Mouse (Mus musculus): ENCODE measurements around the gene Taf6l. TPM values are rescaled to one million over a fixed set of nuclear protein-coding genes. Genes with fewer than 3 reads are reported as not detected.

Gene Taf6l
- polyA plus RNA-seq, 1 experiment from 2014 or later: 28.4 TPM

- DNase-seq (ENCODE audit: low spot score): no peak
- H3K4me1 ChIP-seq (replicated peaks; ENCODE audit: insufficient read depth, low read length): no peaks in the 10 kb centered on the region; the same call in none of the 2 replicates
- WGBS: 74% methylated on average over 3 of the region's 3 CpGs
- H3K27me3 ChIP-seq (ENCODE audit: insufficient read depth, low read length): no peaks in the 10 kb centered on the region
- TF ChIP-seq CTCF (IDR thresholded peaks at IDR 0.05; ENCODE audit: low read depth): peak; percentile 20; the same call in 1 of the 2 replicates
- no peak overlapping the region for H3K9ac ChIP-seq (ENCODE audit: low read depth, low read length)
- H3K36me3 ChIP-seq (ENCODE audit: insufficient read depth, low read length): peaks cover 13% of the 10 kb centered on the region; the same call in 1 of the 2 replicates
- no peaks in the 10 kb centered on the region for H3K9me3 ChIP-seq (replicated peaks; ENCODE audit: low read length)
- ATAC-seq (replicated peaks; ENCODE audit: low FRiP score, low read depth): no peak
- no peak overlapping the region for H3K4me3 ChIP-seq (replicated peaks; ENCODE audit: low read depth, low read length)
- no peak overlapping the region for H3K27ac ChIP-seq
- H3K4me2 ChIP-seq (ENCODE audit: low read length): peak overlapping the region; percentile 8; the same call in 1 of the 2 replicates
Observed at GRCm38 (mm10) chr19:8817001-8817400, 30.8 kb upstream of the Taf6l start.

- peak; percentile 77 for DNase-seq (ENCODE audit: low spot score)
- H3K36me3 ChIP-seq (ENCODE audit: insufficient read depth, low read length): peaks cover 17% of the 10 kb centered on the region; the same call in 1 of the 2 replicates
Observed at GRCm38 (mm10) chr19:8815812-8816211, 29.6 kb upstream of the Taf6l start.

GRCm38 (mm10) chr19:8806810-8807209 is 20.6 kb upstream of the Taf6l start:
- Histone ChIP-seq H3K36me3 (ENCODE audit: insufficient read depth, low read length) (peaks cover 34% of the 10 kb centered on the region), H3K4me2 (ENCODE audit: low read length) (no peak overlapping the region), H3K27ac (no peak overlapping the region), H3K9ac (ENCODE audit: low read depth, low read length) (no peak overlapping the region), H3K4me1 (replicated peaks; ENCODE audit: insufficient read depth, low read length) (peaks cover 8% of the 10 kb centered on the region; the same call in 1 of the 2 replicates), H3K27me3 (ENCODE audit: insufficient read depth, low read length) (no peaks in the 10 kb centered on the region), H3K9me3 (replicated peaks; ENCODE audit: low read length) (no peaks in the 10 kb centered on the region), H3K4me3 (replicated peaks; ENCODE audit: low read depth, low read length) (no peak overlapping the region)
- TF ChIP-seq CTCF (IDR thresholded peaks at IDR 0.05; ENCODE audit: low read depth): no peak
- WGBS: 93% methylated on average over 5 of the region's 5 CpGs
- ATAC-seq (replicated peaks; ENCODE audit: low FRiP score, low read depth) (no peak), DNase-seq (ENCODE audit: low spot score) (no peak)

More at GRCm38 (mm10) chr19:8815812-8816211, 29.6 kb upstream of the Taf6l start:
- no peak overlapping the region for H3K9ac ChIP-seq (ENCODE audit: low read depth, low read length)
- H3K4me1 ChIP-seq (replicated peaks; ENCODE audit: insufficient read depth, low read length): no peaks in the 10 kb centered on the region; the same call in none of the 2 replicates
- peak; percentile 61 for TF ChIP-seq CTCF (IDR thresholded peaks at IDR 0.05; ENCODE audit: low read depth)
- H3K27me3 ChIP-seq (ENCODE audit: insufficient read depth, low read length): no peaks in the 10 kb centered on the region
- H3K9me3 ChIP-seq (replicated peaks; ENCODE audit: low read length): no peaks in the 10 kb centered on the region
- H3K27ac ChIP-seq: no peak overlapping the region
- H3K4me3 ChIP-seq (replicated peaks; ENCODE audit: low read depth, low read length): no peak overlapping the region
- ATAC-seq (replicated peaks; ENCODE audit: low FRiP score, low read depth): no peak
- 48% methylated on average over 11 of the region's 11 CpGs for WGBS
- H3K4me2 ChIP-seq (ENCODE audit: low read length): no peak overlapping the region

- Histone ChIP-seq H3K9ac (ENCODE audit: low read depth, low read length) (no peak overlapping the region), H3K27ac (no peak overlapping the region), H3K4me1 (replicated peaks; ENCODE audit: insufficient read depth, low read length) (peaks cover 8% of the 10 kb centered on the region; the same call in 1 of the 2 replicates), H3K36me3 (ENCODE audit: insufficient read depth, low read length) (peaks cover 21% of the 10 kb centered on the region; the same call in 1 of the 2 replicates), H3K4me3 (replicated peaks; ENCODE audit: low read depth, low read length) (no peak overlapping the region), H3K27me3 (ENCODE audit: insufficient read depth, low read length) (no peaks in the 10 kb centered on the region), H3K4me2 (ENCODE audit: low read length) (no peak overlapping the region), H3K9me3 (replicated peaks; ENCODE audit: low read length) (no peaks in the 10 kb centered on the region)
- DNase-seq (ENCODE audit: low spot score) (no peak), ATAC-seq (replicated peaks; ENCODE audit: low FRiP score, low read depth) (no peak)
- 93% methylated on average over 11 of the region's 11 CpGs for WGBS
- no peak for TF ChIP-seq CTCF (IDR thresholded peaks at IDR 0.05; ENCODE audit: low read depth)
Observed at GRCm38 (mm10) chr19:8803879-8804660, 17.9 kb upstream of the Taf6l start.

GRCm38 (mm10) chr19:8803204-8803780 is 17.1 kb upstream of the Taf6l start:
- Histone ChIP-seq H3K9me3 (replicated peaks; ENCODE audit: low read length) (no peaks in the 10 kb centered on the region), H3K9ac (ENCODE audit: low read depth, low read length) (0 out of 2 replicates have a peak overlapping the region, but pooled peaks have one; percentile 24), H3K36me3 (ENCODE audit: insufficient read depth, low read length) (peaks cover 17% of the 10 kb centered on the region; the same call in 1 of the 2 replicates), H3K4me1 (replicated peaks; ENCODE audit: insufficient read depth, low read length) (peaks cover 8% of the 10 kb centered on the region; the same call in 1 of the 2 replicates), H3K4me2 (ENCODE audit: low read length) (peak overlapping the region; percentile 62; the same call in 1 of the 2 replicates), H3K4me3 (replicated peaks; ENCODE audit: low read depth, low read length) (no peak overlapping the region), H3K27ac (peak overlapping the region; percentile 87; the same call in 1 of the 2 replicates), H3K27me3 (ENCODE audit: insufficient read depth, low read length) (no peaks in the 10 kb centered on the region)
- no peak for TF ChIP-seq CTCF (IDR thresholded peaks at IDR 0.05; ENCODE audit: low read depth)
- 93% methylated on average over 9 of the region's 9 CpGs for WGBS
- no peak for DNase-seq (ENCODE audit: low spot score)
- ATAC-seq (replicated peaks; ENCODE audit: low FRiP score, low read depth): no peak

GRCm38 (mm10) chr19:8802130-8802821 is 16.1 kb upstream of the Taf6l start, which contains the start of gene Zbtb3:
TSS of gene Zbtb3 (plus strand) at chr19:8802555.
- Histone ChIP-seq H3K36me3 (ENCODE audit: insufficient read depth, low read length) (peaks cover 12% of the 10 kb centered on the region; the same call in 1 of the 2 replicates), H3K9ac (ENCODE audit: low read depth, low read length) (peak within 1 kb of the TSS; percentile 60), H3K27me3 (ENCODE audit: insufficient read depth, low read length) (no peaks in the 10 kb centered on the region), H3K9me3 (replicated peaks; ENCODE audit: low read length) (no peaks in the 10 kb centered on the region), H3K4me3 (replicated peaks; ENCODE audit: low read depth, low read length) (peak within 1 kb of the TSS; percentile 60), H3K4me2 (ENCODE audit: low read length) (peak within 1 kb of the TSS; percentile 65), H3K27ac (peak within 1 kb of the TSS; percentile 87), H3K4me1 (replicated peaks; ENCODE audit: insufficient read depth, low read length) (peaks cover 12% of the 10 kb centered on the region; the same call in 1 of the 2 replicates)
- no peak for TF ChIP-seq CTCF (IDR thresholded peaks at IDR 0.05; ENCODE audit: low read depth)
- ATAC-seq (replicated peaks; ENCODE audit: low FRiP score, low read depth) (peak; percentile 97), DNase-seq (ENCODE audit: low spot score) (peak; percentile 100)
- under 1% methylated on average over 30 of the region's 30 CpGs for WGBS
